Mouse (Mus musculus): ENCODE measurements around the gene Qrsl1. TPM values are rescaled to one million over a fixed set of nuclear protein-coding genes. Genes with fewer than 3 reads are reported as not detected.

Gene Qrsl1
- polyA plus RNA-seq, 1 experiment, result 9.0 TPM

- H3K4me3 ChIP-seq, result no peak overlapping the region
- H3K27me3 ChIP-seq (ENCODE audit: control insufficient read depth, insufficient read depth, insufficient read length), result no peaks in the 10 kb centered on the region
- no peak for TF ChIP-seq REST (IDR thresholded peaks at IDR 0.05; ENCODE audit: insufficient read depth, insufficient read length)
- TF ChIP-seq MYOG (IDR thresholded peaks at IDR 0.05; ENCODE audit: control insufficient read depth in 1 of 3, insufficient read depth in 1 of 3, insufficient read length in 2 of 3, low read depth in 2 of 3), result no peak
- TF ChIP-seq MYOD1 (IDR thresholded peaks at IDR 0.05; ENCODE audit: control insufficient read depth in 1 of 3, insufficient read length in 2 of 3, low read depth in 2 of 3), result no peak
- TF ChIP-seq POLR2A (IDR thresholded peaks at IDR 0.05; ENCODE audit: insufficient read length, low read depth), result no peak
- TF ChIP-seq POLR2AphosphoS2 (IDR thresholded peaks at IDR 0.05; ENCODE audit: insufficient read length, low read depth), result no peak
- TF ChIP-seq SRF (IDR thresholded peaks at IDR 0.05; ENCODE audit: control insufficient read depth, insufficient read length, low read depth), result no peak
- no peak for TF ChIP-seq TCF12 (IDR thresholded peaks at IDR 0.05; ENCODE audit: insufficient read depth, poor library complexity, severe bottlenecking)
- TF ChIP-seq MAX (IDR thresholded peaks at IDR 0.05; ENCODE audit: low read depth), result no peak
- TF ChIP-seq USF1 (IDR thresholded peaks at IDR 0.05; ENCODE audit: low read depth), result no peak
- no peak for TF ChIP-seq TCF3 (IDR thresholded peaks at IDR 0.05; ENCODE audit: insufficient read length, low read depth)
- TF ChIP-seq E2F4 (IDR thresholded peaks at IDR 0.05; ENCODE audit: insufficient read depth), result no peak
- no peak for TF ChIP-seq CEBPB (IDR thresholded peaks at IDR 0.05; ENCODE audit: insufficient read depth, poor library complexity, severe bottlenecking)
- no peaks in the 10 kb centered on the region for H3K79me2 ChIP-seq (ENCODE audit: control insufficient read depth, insufficient read depth)
- H3ac ChIP-seq (ENCODE audit: control insufficient read depth, insufficient read length), result no peak overlapping the region
- H3K36me3 ChIP-seq (ENCODE audit: control insufficient read depth, insufficient read depth), result no peaks in the 10 kb centered on the region
- H3K4me2 ChIP-seq (ENCODE audit: low read depth), result no peak overlapping the region
These were observed 45.2 kb downstream of the Qrsl1 start for GRCm38 (mm10) chr10:43856351-43856750.

GRCm38 (mm10) chr10:43855916-43856315, 45.6 kb downstream of the Qrsl1 start:
- Histone ChIP-seq H3K4me2 (ENCODE audit: low read depth) (no peak overlapping the region), H3K79me2 (ENCODE audit: control insufficient read depth, insufficient read depth) (no peaks in the 10 kb centered on the region), H3ac (ENCODE audit: control insufficient read depth, insufficient read length) (no peak overlapping the region), H3K36me3 (ENCODE audit: control insufficient read depth, insufficient read depth) (no peaks in the 10 kb centered on the region), H3K4me3 (no peak overlapping the region), H3K27me3 (ENCODE audit: control insufficient read depth, insufficient read depth, insufficient read length) (no peaks in the 10 kb centered on the region)
- TF ChIP-seq SRF (IDR thresholded peaks at IDR 0.05; ENCODE audit: control insufficient read depth, insufficient read length, low read depth), result no peak
- no peak for TF ChIP-seq TCF12 (IDR thresholded peaks at IDR 0.05; ENCODE audit: insufficient read depth, poor library complexity, severe bottlenecking)
- no peak for TF ChIP-seq MYOD1 (IDR thresholded peaks at IDR 0.05; ENCODE audit: control insufficient read depth in 1 of 3, insufficient read length in 2 of 3, low read depth in 2 of 3)
- TF ChIP-seq MYOG (IDR thresholded peaks at IDR 0.05; ENCODE audit: control insufficient read depth in 1 of 3, insufficient read depth in 1 of 3, insufficient read length in 2 of 3, low read depth in 2 of 3), result no peak
- no peak for TF ChIP-seq CEBPB (IDR thresholded peaks at IDR 0.05; ENCODE audit: insufficient read depth, poor library complexity, severe bottlenecking)
- no peak for TF ChIP-seq TCF3 (IDR thresholded peaks at IDR 0.05; ENCODE audit: insufficient read length, low read depth)
- no peak for TF ChIP-seq MAX (IDR thresholded peaks at IDR 0.05; ENCODE audit: low read depth)
- TF ChIP-seq USF1 (IDR thresholded peaks at IDR 0.05; ENCODE audit: low read depth), result no peak
- TF ChIP-seq POLR2AphosphoS2 (IDR thresholded peaks at IDR 0.05; ENCODE audit: insufficient read length, low read depth), result no peak
- no peak for TF ChIP-seq REST (IDR thresholded peaks at IDR 0.05; ENCODE audit: insufficient read depth, insufficient read length)
- TF ChIP-seq E2F4 (IDR thresholded peaks at IDR 0.05; ENCODE audit: insufficient read depth), result no peak
- no peak for TF ChIP-seq POLR2A (IDR thresholded peaks at IDR 0.05; ENCODE audit: insufficient read length, low read depth)

DNA sequence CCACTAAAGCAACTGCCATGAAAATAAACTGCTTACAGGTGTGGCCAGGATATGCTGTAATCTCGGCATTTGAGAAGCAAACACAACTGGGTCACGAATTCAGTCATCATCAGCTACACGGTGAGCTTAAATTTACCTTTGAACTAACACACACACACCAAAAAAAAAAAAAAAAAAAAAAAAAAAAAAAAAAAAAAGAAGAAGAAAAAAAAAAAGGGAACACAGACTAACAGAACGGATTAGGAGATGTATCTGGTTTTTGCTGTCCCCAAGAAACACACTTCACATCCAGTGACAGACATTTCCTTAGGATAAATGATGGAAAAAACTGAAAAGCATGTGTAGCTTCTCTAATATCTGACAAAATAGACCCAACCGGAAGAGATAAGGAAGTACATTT, 49.6 kb downstream of the Qrsl1 start:
- no peaks in the 10 kb centered on the region for H3K79me2 ChIP-seq (ENCODE audit: control insufficient read depth, insufficient read depth)
- H3ac ChIP-seq (ENCODE audit: control insufficient read depth, insufficient read length), result no peak overlapping the region
- no peak overlapping the region for H3K4me3 ChIP-seq
- no peaks in the 10 kb centered on the region for H3K27me3 ChIP-seq (ENCODE audit: control insufficient read depth, insufficient read depth, insufficient read length)
- H3K36me3 ChIP-seq (ENCODE audit: control insufficient read depth, insufficient read depth), result no peaks in the 10 kb centered on the region
- no peak overlapping the region for H3K4me2 ChIP-seq (ENCODE audit: low read depth)
- no peak for TF ChIP-seq SRF (IDR thresholded peaks at IDR 0.05; ENCODE audit: control insufficient read depth, insufficient read length, low read depth)

- no peaks in the 10 kb centered on the region for H3K79me2 ChIP-seq (ENCODE audit: control insufficient read depth, insufficient read depth)
- no peak overlapping the region for H3ac ChIP-seq (ENCODE audit: control insufficient read depth, insufficient read length)
- H3K27me3 ChIP-seq (ENCODE audit: control insufficient read depth, insufficient read depth, insufficient read length), result no peaks in the 10 kb centered on the region
- TF ChIP-seq SRF (IDR thresholded peaks at IDR 0.05; ENCODE audit: control insufficient read depth, insufficient read length, low read depth) (no peak), CEBPB (IDR thresholded peaks at IDR 0.05; ENCODE audit: insufficient read depth, poor library complexity, severe bottlenecking) (no peak), MYOG (IDR thresholded peaks at IDR 0.05; ENCODE audit: control insufficient read depth in 1 of 3, insufficient read depth in 1 of 3, insufficient read length in 2 of 3, low read depth in 2 of 3) (no peak), E2F4 (IDR thresholded peaks at IDR 0.05; ENCODE audit: insufficient read depth) (no peak), USF1 (IDR thresholded peaks at IDR 0.05; ENCODE audit: low read depth) (no peak), TCF3 (IDR thresholded peaks at IDR 0.05; ENCODE audit: insufficient read length, low read depth) (no peak), TCF12 (IDR thresholded peaks at IDR 0.05; ENCODE audit: insufficient read depth, poor library complexity, severe bottlenecking) (no peak), POLR2AphosphoS2 (IDR thresholded peaks at IDR 0.05; ENCODE audit: insufficient read length, low read depth) (no peak), POLR2A (IDR thresholded peaks at IDR 0.05; ENCODE audit: insufficient read length, low read depth) (no peak), MYOD1 (IDR thresholded peaks at IDR 0.05; ENCODE audit: control insufficient read depth in 1 of 3, insufficient read length in 2 of 3, low read depth in 2 of 3) (no peak), REST (IDR thresholded peaks at IDR 0.05; ENCODE audit: insufficient read depth, insufficient read length) (no peak), MAX (IDR thresholded peaks at IDR 0.05; ENCODE audit: low read depth) (no peak)
- H3K4me3 ChIP-seq, result no peak overlapping the region
- H3K36me3 ChIP-seq (ENCODE audit: control insufficient read depth, insufficient read depth), result no peaks in the 10 kb centered on the region
- no peak overlapping the region for H3K4me2 ChIP-seq (ENCODE audit: low read depth)
These were observed 52.1 kb downstream of the Qrsl1 start for GRCm38 (mm10) chr10:43849478-43849877.

DNA sequence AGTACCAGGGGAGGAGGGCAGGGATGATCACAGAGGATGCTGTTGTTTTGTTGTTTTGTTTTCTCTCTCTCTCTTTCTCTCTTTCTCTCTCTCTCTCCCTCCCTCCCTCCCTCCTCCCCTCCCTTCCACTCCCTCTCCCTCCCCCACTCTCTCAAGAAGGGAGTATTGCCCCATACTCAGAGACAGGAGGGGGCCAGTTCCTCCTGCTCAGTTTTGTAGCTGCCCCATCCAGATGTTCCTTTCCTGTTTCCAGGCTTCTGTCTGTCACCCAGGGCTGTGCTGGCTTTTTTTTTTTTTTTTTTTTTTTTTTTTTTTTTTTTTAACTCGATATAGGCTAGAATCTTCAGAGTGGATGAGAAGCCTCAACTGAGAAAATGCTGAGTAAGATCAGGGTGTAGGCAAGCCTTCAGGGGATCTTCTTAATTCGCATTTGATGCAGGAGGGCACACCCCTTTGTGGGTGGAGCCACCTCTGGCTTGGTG, 55.4 kb downstream of the Qrsl1 start:
- H3K36me3 ChIP-seq (ENCODE audit: control insufficient read depth, insufficient read depth), result no peaks in the 10 kb centered on the region
- no peak overlapping the region for H3K4me2 ChIP-seq (ENCODE audit: low read depth)
- H3K4me3 ChIP-seq, result no peak overlapping the region
- H3K79me2 ChIP-seq (ENCODE audit: control insufficient read depth, insufficient read depth), result no peaks in the 10 kb centered on the region
- H3ac ChIP-seq (ENCODE audit: control insufficient read depth, insufficient read length), result no peak overlapping the region
- H3K27me3 ChIP-seq (ENCODE audit: control insufficient read depth, insufficient read depth, insufficient read length), result no peaks in the 10 kb centered on the region
- TF ChIP-seq REST (IDR thresholded peaks at IDR 0.05; ENCODE audit: insufficient read depth, insufficient read length) (no peak), POLR2A (IDR thresholded peaks at IDR 0.05; ENCODE audit: insufficient read length, low read depth) (no peak), SRF (IDR thresholded peaks at IDR 0.05; ENCODE audit: control insufficient read depth, insufficient read length, low read depth) (no peak), MAX (IDR thresholded peaks at IDR 0.05; ENCODE audit: low read depth) (no peak), MYOG (IDR thresholded peaks at IDR 0.05; ENCODE audit: control insufficient read depth in 1 of 3, insufficient read depth in 1 of 3, insufficient read length in 2 of 3, low read depth in 2 of 3) (no peak), POLR2AphosphoS2 (IDR thresholded peaks at IDR 0.05; ENCODE audit: insufficient read length, low read depth) (no peak), TCF3 (IDR thresholded peaks at IDR 0.05; ENCODE audit: insufficient read length, low read depth) (no peak), MYOD1 (IDR thresholded peaks at IDR 0.05; ENCODE audit: control insufficient read depth in 1 of 3, insufficient read length in 2 of 3, low read depth in 2 of 3) (no peak), E2F4 (IDR thresholded peaks at IDR 0.05; ENCODE audit: insufficient read depth) (no peak), TCF12 (IDR thresholded peaks at IDR 0.05; ENCODE audit: insufficient read depth, poor library complexity, severe bottlenecking) (no peak), CEBPB (IDR thresholded peaks at IDR 0.05; ENCODE audit: insufficient read depth, poor library complexity, severe bottlenecking) (no peak), USF1 (IDR thresholded peaks at IDR 0.05; ENCODE audit: low read depth) (no peak)

Data from myocyte (in vitro differentiated cells).